Mouse (Mus musculus) granulocyte monocyte progenitor cell, adult 5-6 weeks (primary cell): ENCODE measurements around the gene Zfp385a. TPM values are rescaled to one million over a fixed set of nuclear protein-coding genes. Genes with fewer than 3 reads are reported as not detected.

Source experiments
- ATAC-seq: replicated peaks from 2 replicates; pipeline ENCODE4 v1.8.0; 2016; ENCODE audit warnings: mild to moderate bottlenecking, moderate TSS enrichment, inconsistent platforms; ENCODE audit not compliant: poor library complexity, severe bottlenecking
- total RNA-seq, 2 experiments: library from RNA; stranded (forward) in 1 of 2; stranded (reverse) in 1 of 2; fragments of 200-712, 200-1000 nt in 1 of 2; fragments of >200 nt in 1 of 2; fragmentation: Nextera tagmentation in 1 of 2; gene quantifications; 2 replicates each; pipeline ENCODE4 v1.2.3; 2014 to 2017

The Zfp385a gene
- total RNA-seq (2014; fragmentation: Nextera tagmentation): 17.5 and 24.9 TPM in 2 replicates
- 1.8 and 2.7 TPM in 2 replicates for total RNA-seq (2017)

DNA sequence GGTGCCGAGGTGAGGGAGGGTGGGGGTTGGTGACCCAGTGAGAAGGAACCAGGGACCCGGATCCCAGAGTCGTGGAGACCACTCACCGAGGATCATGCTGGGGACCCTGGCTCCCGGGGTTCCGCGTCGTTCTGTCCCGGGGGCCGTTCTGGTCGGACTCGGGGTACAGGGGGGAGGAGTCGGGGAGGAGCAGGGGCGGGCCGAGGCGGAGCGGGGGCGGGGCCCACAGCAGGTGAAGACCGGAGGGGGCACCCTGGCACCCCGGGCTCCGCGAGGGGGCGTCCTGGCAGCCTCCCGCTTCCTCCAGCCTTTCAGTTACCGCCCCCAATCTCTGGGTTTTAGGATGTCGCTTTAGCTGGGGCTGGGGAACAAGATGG lies at the start of gene Zfp385a:
Gene Zfp385a (minus strand): TSS at position 133 of the 377 bp plus-strand sequence.
- ATAC-seq: peak; percentile 63

DNA sequence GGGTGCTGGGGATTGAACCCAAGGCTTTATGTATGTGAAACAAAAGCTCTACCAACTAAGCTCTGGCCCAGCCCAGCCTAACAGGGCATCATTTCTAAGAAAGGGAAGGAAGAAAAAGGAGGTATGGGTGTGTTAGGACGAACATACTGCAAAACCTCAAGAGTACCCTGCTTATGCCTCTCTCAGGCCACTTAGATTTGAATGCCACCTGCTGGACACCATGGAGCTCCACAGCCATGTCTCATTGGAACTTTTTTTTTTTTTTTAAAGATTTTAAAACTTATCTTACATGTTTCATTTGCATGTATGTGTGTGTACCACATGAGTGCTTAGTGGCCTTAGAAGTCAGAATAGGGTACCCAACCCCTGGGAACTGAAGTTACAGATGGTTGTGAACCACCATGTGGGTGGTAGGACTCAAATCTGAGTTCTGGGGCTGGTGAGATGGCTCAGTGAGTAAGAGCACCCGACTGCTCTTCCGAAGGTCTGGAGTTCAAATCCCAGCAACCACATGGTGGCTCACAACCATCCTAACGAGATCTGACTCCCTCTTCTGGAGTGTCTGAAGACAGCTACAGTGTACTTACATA lies 48.8 kb upstream of the Zfp385a start:
- ATAC-seq: peak; percentile 90

GRCm38 (mm10) chr15:103383771-103384488 lies 44.0 kb upstream of the Zfp385a start:
- no peak for ATAC-seq

- peak; percentile 35; the same call in 1 of the 2 replicates for ATAC-seq
Observed at GRCm38 (mm10) chr15:103382795-103383406, 43.0 kb upstream of the Zfp385a start.

DNA sequence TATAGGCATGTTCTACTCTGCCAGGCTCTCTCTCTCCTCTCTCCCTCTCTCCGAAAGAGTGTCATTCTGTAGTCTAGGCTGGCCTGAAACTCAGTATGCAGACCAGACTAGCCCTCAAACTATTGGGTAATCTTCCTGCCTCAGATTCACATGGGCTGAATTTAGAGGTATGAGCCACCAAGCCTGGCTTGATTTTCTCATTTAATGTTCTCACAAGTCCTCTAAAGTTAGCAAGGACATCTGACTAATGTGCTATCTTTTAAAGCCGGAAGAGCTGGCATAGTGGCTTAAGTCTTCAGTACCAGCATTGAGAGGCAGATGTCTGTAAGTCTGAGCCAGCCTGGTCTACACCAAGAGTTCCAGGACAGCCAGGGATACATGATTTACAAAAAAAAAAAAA lies 42.2 kb upstream of the Zfp385a start:
- peak; percentile 49 for ATAC-seq

- ATAC-seq: no peak; the same call in 1 of the 2 replicates
Observed at GRCm38 (mm10) chr15:103378665-103379356, 38.9 kb upstream of the Zfp385a start.

DNA sequence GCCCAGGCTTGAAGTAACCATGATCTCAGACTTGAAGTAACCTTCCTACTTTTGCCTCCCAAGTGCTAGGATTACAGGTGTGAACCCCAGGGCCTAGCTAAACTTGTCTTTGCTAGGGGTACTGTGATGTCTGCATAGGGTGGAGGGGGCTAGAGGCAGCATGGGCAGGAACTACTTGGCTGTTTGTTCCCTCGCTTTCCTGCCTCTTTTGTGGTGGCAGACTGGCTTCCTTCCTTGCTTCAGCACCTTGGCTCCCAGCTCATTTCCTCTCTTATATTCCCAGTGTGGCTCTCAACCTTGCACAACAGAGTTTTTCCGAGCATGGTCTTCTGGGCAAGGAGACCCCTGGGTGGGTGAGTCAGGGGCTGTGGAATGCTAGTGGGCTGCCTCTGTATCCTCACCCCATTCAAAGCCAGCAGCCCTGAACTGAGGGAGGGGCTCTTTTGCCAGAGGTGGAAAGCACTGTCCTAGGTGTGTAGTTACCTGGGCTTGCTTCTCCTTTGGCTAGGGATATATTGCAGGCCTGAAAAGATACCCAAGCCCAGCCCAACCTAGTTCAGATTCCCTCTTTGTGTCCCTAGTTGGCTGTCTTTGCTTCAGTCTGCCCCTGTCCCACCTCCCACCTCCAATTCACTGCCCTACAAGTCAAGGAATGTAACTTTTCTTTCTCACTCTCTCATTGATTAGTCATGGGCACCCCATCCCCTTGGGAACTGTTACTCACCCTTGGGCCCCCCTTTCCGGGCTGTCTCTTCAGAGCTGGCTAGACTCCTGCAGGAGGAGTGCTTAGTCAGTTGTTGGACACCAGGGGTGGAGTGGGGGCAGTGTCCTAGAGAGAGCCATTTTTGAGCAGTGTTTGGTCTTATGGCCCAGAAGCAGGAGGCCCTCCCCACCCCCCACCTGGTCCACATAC lies 38.1 kb upstream of the Zfp385a start:
- no peak for ATAC-seq

DNA sequence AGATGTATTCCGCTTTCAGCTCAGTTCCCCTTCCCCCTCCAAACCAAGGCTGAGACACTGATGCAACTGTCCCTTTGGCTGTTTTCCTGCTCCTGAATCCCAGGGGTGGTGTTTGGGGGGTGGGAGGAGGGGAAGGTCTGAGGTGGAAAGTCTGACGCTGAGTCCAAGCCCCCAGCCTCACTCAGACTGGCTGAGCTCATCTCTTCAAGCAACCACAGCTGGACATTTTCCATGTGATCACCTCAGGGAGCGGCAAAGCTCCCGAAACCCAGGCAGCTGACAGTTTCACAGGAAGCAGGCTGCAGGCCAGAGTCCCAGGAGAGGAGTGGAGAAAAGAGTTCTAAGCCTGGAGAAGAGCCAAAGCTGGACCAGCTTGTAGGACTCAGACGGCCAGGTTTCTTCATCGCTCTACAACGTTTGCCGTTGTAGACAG lies 37.0 kb upstream of the Zfp385a start:
- peak; percentile 42 for ATAC-seq

- no peak; the same call in 1 of the 2 replicates for ATAC-seq
Observed at GRCm38 (mm10) chr15:103375112-103375800, 35.4 kb upstream of the Zfp385a start.

- no peak for ATAC-seq
Observed at GRCm38 (mm10) chr15:103372461-103372860, 32.6 kb upstream of the Zfp385a start.

DNA sequence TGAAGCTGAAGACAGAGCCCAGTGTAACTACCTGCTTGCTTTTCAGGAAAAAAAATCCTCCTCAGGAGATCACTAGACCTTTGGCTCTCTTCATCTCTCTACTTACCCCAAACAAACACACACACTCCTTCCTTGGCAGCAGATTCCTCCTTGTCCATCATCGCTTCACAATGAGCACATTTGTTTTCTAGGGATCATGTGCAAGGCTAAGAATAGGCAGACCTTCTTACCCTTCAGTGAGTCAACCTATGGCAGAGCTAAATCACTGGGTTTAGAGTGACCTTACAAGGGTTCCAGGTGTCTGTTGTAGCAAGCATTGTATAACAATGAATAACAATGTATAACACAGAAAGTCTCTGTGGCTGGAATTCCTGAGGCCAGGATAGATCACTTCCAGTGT lies 31.8 kb upstream of the Zfp385a start:
- ATAC-seq: no peak

DNA sequence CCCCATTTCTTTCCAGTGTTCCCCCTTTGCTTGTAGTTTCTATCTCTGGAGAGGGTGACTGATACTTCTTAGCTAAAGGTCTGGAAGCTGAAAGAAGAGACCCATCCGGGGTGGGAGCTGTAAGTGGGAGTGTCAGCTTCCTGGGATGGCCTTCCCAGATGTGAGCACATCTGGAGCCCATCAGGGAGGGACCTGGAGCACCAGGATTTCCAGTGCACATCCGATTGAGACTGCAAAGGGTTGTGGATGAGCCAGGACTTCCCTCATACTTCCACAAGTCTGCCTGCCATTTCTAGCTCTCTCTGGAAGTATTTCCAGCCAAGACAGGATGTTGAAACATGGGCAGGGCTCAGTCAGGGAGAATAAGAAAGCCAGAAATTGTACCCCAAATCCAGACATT lies 31.3 kb upstream of the Zfp385a start:
- no peak for ATAC-seq

GRCm38 (mm10) chr15:103370462-103370861 lies 30.6 kb upstream of the Zfp385a start:
- peak; percentile 89 for ATAC-seq

- no peak for ATAC-seq
Observed at GRCm38 (mm10) chr15:103369123-103369522, 29.2 kb upstream of the Zfp385a start.

DNA sequence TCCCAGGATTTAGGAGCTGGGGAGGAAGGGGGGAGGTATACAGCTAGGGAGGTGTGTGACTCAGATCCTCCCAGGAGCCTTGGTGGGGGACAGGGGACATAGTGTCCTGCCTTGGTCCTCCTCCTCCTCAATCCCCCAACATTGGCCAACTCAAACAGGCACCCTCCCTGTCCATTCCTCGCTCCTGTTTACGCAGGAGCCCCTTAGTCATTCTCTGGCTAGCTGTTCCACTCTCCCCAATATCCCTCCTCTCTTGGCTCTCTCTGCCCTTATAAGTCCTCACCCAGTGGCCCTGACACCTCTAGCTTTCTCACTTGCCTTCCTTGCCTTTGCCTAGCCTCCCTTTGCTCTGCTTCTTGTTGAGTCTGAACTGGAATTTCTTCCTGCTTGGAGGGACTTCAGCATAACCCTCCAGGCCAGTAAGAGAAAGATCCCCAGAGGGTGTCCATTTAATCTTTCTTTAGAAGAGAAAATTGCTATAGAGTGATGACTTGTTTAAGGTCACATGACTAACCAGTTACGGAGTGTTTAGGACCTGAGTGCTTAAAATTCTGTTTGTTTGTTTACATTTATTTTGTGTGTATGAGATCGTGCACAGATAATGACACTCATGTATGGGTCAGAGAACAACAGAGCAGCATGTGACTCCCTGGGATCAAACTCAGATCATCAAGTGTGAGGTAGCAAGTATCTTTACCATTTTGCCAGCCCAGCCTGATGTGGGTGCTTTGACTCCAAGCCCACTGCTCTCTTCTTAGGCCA lies 28.5 kb upstream of the Zfp385a start:
- no peak for ATAC-seq

DNA sequence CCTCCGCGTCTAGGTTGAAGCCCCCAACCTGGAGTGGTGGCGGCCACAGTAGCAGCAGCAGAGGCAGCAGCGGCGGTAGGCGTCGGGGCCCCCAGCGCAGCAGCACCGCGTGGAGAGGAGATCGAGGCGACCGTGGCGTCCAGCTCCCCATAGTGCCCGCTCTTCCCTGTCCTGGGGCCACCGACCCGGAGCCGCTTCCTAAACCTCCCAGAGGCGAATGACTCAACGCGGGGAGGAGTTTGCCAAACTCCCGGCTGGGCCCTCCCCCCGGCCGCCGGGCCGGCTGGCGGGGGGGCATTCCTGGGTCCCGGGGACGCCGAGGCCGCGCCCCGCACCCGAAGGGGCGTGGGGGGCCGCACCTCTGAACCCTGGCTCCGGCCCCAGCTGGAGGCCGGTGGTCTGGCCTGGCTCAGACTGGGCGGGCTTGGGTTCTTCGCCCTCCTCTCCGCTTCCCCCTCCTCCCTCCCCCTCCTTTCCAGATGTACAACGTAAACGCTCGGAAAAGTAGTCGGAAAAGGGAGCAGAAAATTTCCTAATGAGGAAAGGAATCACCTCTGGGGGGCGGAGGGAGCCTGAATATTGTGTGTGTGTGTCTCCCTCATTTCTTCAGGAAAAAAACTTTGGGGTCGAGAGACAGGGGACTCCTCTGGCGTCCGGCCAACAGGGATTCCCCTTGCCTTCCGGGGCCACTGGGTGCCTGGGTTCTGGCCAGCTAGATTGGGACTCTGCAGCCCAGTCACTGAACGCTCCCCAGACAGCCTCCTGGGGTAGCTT lies 26.7 kb upstream of the Zfp385a start, which contains the start of gene Itga5:
Gene Itga5 (minus strand): TSS at position 388 of the 774 bp plus-strand sequence.
- peak; percentile 44 for ATAC-seq

GRCm38 (mm10) chr15:103365471-103366375 lies 25.8 kb upstream of the Zfp385a start:
- peak; percentile 20 for ATAC-seq
